Mouse (Mus musculus) lung, adult 2 months (tissue): Measurements from ENCODE around the gene Lbp.

ENCODE experiments used
- CTCF ChIP-seq: fragments of 200-500 bp; IDR thresholded peaks from 2 replicates; pipeline ENCODE4 v1.5.1; 2011; ENCODE audit warnings: mild to moderate bottlenecking, low read length, control low read depth; ENCODE audit not compliant: insufficient read depth
- POLR2A ChIP-seq: fragments of 200-500 bp; IDR thresholded peaks from 2 replicates; pipeline ENCODE4 v1.6.1; 2011; ENCODE audit warnings: low read depth, mild to moderate bottlenecking, control low read depth, low read length, borderline replicate concordance; ENCODE audit errors: extremely low read depth

- no peak for TF ChIP-seq CTCF
- TF ChIP-seq POLR2A, result no peak
Observed at GRCm38 (mm10) chr2:158367654-158368053, 61.4 kb downstream of the Lbp start.
